In genomic region chr2:74653781-74654535, GRCm38 (mm10) we compare ENCODE assay signal across 28 mouse cellular contexts. TPM values are rescaled to one million over a fixed set of nuclear protein-coding genes. Genes with fewer than 3 reads are reported as not detected.
A peak's percentile ranks its signal among the peaks of the same experiment; 100 is the strongest.
DNase-seq lines count a peak whose midpoint lies in the region; ATAC-seq and TF ChIP-seq lines count a peak whose summit lies in the region.
"Had no signal": no experiment of that assay in that cellular context is flagged by ENCODE, and none has a peak within 500 bp of the region (broad histone marks: within the 10 kb centered on the region; RNA-seq: fewer than 3 reads in every experiment).

No protein-coding gene starts in this region.

- no peak for ATAC-seq in forebrain, postnatal 0 days
- ATAC-seq in forebrain, embryonic 12.5 days (ENCODE audit: low FRiP score): no peak
- ATAC-seq in midbrain, embryonic 11.5 days (ENCODE audit: low FRiP score): no peak
- ATAC-seq in midbrain, embryonic 16.5 days: no peak
- ATAC-seq in hindbrain, embryonic 13.5 days (ENCODE audit: low FRiP score): no peak
- ATAC-seq: intestine, postnatal 0 days; midbrain, embryonic 13.5 days had no signal

- H3K4me3 ChIP-seq in forebrain, postnatal 0 days (ENCODE audit: low read depth, low read length): no peak overlapping the region
- no peak overlapping the region for H3K4me3 ChIP-seq in forebrain, embryonic 12.5 days (replicated peaks)
- H3K4me3 ChIP-seq in midbrain, embryonic 11.5 days (ENCODE audit: low read depth, low read length): no peak overlapping the region
- no peak overlapping the region for H3K4me3 ChIP-seq in midbrain, embryonic 16.5 days (ENCODE audit: low read depth, low read length)
- H3K4me3 ChIP-seq in hindbrain, embryonic 13.5 days: 0 out of 2 replicates have a peak overlapping the region, but pooled peaks have one; percentile 1
- H3K4me3 ChIP-seq: forebrain, embryonic 10.5 days; layer of hippocampus, adult 2 months; liver, embryonic 13.5 days had no signal

- peak; percentile 48 for DNase-seq in forebrain, postnatal 0 days
- DNase-seq in midbrain, embryonic 11.5 days (ENCODE audit: low spot score, missing footprints): peak; percentile 94
- DNase-seq in retina, embryonic 14.5 days (ENCODE audit: low spot score): peak; percentile 45
- DNase-seq in lung, postnatal 36 days: no peak
- DNase-seq in right cerebral cortex, adult 18-20 months: no peak
- DNase-seq: adrenal gland, postnatal 25 days; B cell, adult 2 months; cerebellum, adult 2 months; gastrocnemius, postnatal 14 days; heart, adult 18-20 months; heart, postnatal 4 days; kidney, postnatal 10 days; layer of hippocampus, postnatal 36 days; liver, embryonic 13.5 days; lung, embryonic 14.5 days; thymus, postnatal 25 days had no signal

- H3K9me3 ChIP-seq in forebrain, postnatal 0 days (ENCODE audit: low read length): no peaks in the 10 kb centered on the region
- 0 out of 2 replicates have a peak, but pooled peaks cover 4% of the 10 kb centered on the region for H3K9me3 ChIP-seq in forebrain, embryonic 12.5 days
- no peaks in the 10 kb centered on the region for H3K9me3 ChIP-seq in midbrain, embryonic 11.5 days (ENCODE audit: control insufficient read depth, low read length)
- no peaks in the 10 kb centered on the region for H3K9me3 ChIP-seq in midbrain, embryonic 16.5 days (replicated peaks; ENCODE audit: control insufficient read depth, low read length, poor library complexity, severe bottlenecking)
- no peaks in the 10 kb centered on the region for H3K9me3 ChIP-seq in hindbrain, embryonic 13.5 days
- H3K9me3 ChIP-seq: liver, embryonic 13.5 days; midbrain, embryonic 13.5 days had no signal

- peaks cover 66% of the 10 kb centered on the region for H3K27me3 ChIP-seq in forebrain, postnatal 0 days (ENCODE audit: insufficient read depth, low read length)
- peaks cover 87% of the 10 kb centered on the region for H3K27me3 ChIP-seq in forebrain, embryonic 12.5 days
- peaks cover 88% of the 10 kb centered on the region for H3K27me3 ChIP-seq in midbrain, embryonic 11.5 days (ENCODE audit: control insufficient read depth, insufficient read depth, low read length)
- H3K27me3 ChIP-seq in midbrain, embryonic 16.5 days (ENCODE audit: control insufficient read depth, insufficient read depth, low read depth, low read length): peaks cover 47% of the 10 kb centered on the region
- H3K27me3 ChIP-seq in hindbrain, embryonic 13.5 days: peaks cover 86% of the 10 kb centered on the region

- 11% methylated on average over 17 of the region's 17 CpGs for WGBS in forebrain, postnatal 0 days
- 9% methylated on average over 17 of the region's 17 CpGs for WGBS in forebrain, embryonic 12.5 days
- 11% methylated on average over 17 of the region's 17 CpGs for WGBS in midbrain, embryonic 11.5 days
- WGBS in midbrain, embryonic 16.5 days: 10% methylated on average over 17 of the region's 17 CpGs
- WGBS in hindbrain, embryonic 13.5 days: 13% methylated on average over 17 of the region's 17 CpGs

- H3K36me3 ChIP-seq in forebrain, postnatal 0 days (ENCODE audit: insufficient read depth): no peaks in the 10 kb centered on the region
- H3K36me3 ChIP-seq in forebrain, embryonic 12.5 days (replicated peaks): no peaks in the 10 kb centered on the region
- H3K36me3 ChIP-seq in midbrain, embryonic 11.5 days (ENCODE audit: control insufficient read depth, insufficient read depth, low read length): no peaks in the 10 kb centered on the region
- no peaks in the 10 kb centered on the region for H3K36me3 ChIP-seq in midbrain, embryonic 16.5 days (ENCODE audit: control insufficient read depth, insufficient read depth, low read length)
- H3K36me3 ChIP-seq in hindbrain, embryonic 13.5 days: no peaks in the 10 kb centered on the region
- H3K36me3 ChIP-seq: forebrain, embryonic 10.5 days; liver, embryonic 13.5 days; midbrain, embryonic 13.5 days had no signal

- H3K9ac ChIP-seq in forebrain, postnatal 0 days: no peak overlapping the region
- H3K9ac ChIP-seq in forebrain, embryonic 12.5 days: no peak overlapping the region
- no peak overlapping the region for H3K9ac ChIP-seq in midbrain, embryonic 11.5 days (ENCODE audit: low read length)
- no peak overlapping the region for H3K9ac ChIP-seq in midbrain, embryonic 16.5 days (ENCODE audit: low read depth, low read length)
- no peak overlapping the region for H3K9ac ChIP-seq in hindbrain, embryonic 13.5 days
- H3K9ac ChIP-seq: liver, embryonic 13.5 days; lung, embryonic 14.5 days; midbrain, embryonic 13.5 days had no signal

- H3K4me1 ChIP-seq in forebrain, postnatal 0 days (ENCODE audit: insufficient read depth): no peaks in the 10 kb centered on the region
- H3K4me1 ChIP-seq in forebrain, embryonic 12.5 days: peaks cover 14% of the 10 kb centered on the region
- peaks cover 4% of the 10 kb centered on the region; the same call in 1 of the 2 replicates for H3K4me1 ChIP-seq in midbrain, embryonic 11.5 days (ENCODE audit: control insufficient read depth, insufficient read depth, low read length)
- H3K4me1 ChIP-seq in midbrain, embryonic 16.5 days (ENCODE audit: control insufficient read depth, insufficient read depth, low read length): peaks cover 6% of the 10 kb centered on the region
- peaks cover 18% of the 10 kb centered on the region for H3K4me1 ChIP-seq in hindbrain, embryonic 13.5 days (replicated peaks)

- no peak overlapping the region for H3K27ac ChIP-seq in forebrain, postnatal 0 days (ENCODE audit: low read depth, low read length)
- no peak overlapping the region for H3K27ac ChIP-seq in forebrain, embryonic 12.5 days
- H3K27ac ChIP-seq in midbrain, embryonic 11.5 days (ENCODE audit: low read depth, low read length): no peak overlapping the region
- H3K27ac ChIP-seq in midbrain, embryonic 16.5 days (ENCODE audit: low read length): no peak overlapping the region
- 0 out of 2 replicates have a peak overlapping the region, but pooled peaks have one; percentile 75 for H3K27ac ChIP-seq in hindbrain, embryonic 13.5 days
- H3K27ac ChIP-seq: forebrain, embryonic 10.5 days; layer of hippocampus, adult 2 months; liver, embryonic 13.5 days; macrophage; midbrain, embryonic 13.5 days had no signal

- H3K4me2 ChIP-seq in forebrain, postnatal 0 days (ENCODE audit: low read depth): no peak overlapping the region
- no peak overlapping the region for H3K4me2 ChIP-seq in forebrain, embryonic 12.5 days
- H3K4me2 ChIP-seq in midbrain, embryonic 11.5 days: no peak overlapping the region
- H3K4me2 ChIP-seq in midbrain, embryonic 16.5 days (ENCODE audit: low read length): no peak overlapping the region
- peak overlapping the region; percentile 55; the same call in 1 of the 2 replicates for H3K4me2 ChIP-seq in hindbrain, embryonic 13.5 days
- H3K4me2 ChIP-seq: liver, embryonic 13.5 days; lung, embryonic 14.5 days had no signal

- TF ChIP-seq CTCF in forebrain, postnatal 0 days (IDR thresholded peaks at IDR 0.05; ENCODE audit: low read depth): no peak

RNA-seq across cellular contexts. Expression of gene Evx2, which starts 5.4 kb away (rescaled TPM):
- not detected in 2 replicates for total RNA-seq in forebrain, postnatal 0 days (2014; rRNA removed)
- not detected in 2 replicates for polyA plus RNA-seq in forebrain, postnatal 0 days (2015; fragmentation: Nextera tagmentation; extraction: Ambion mirVana)
- polyA plus RNA-seq in forebrain, embryonic 12.5 days (2016; fragmentation: Nextera tagmentation; extraction: Ambion mirVana): not detected in 2 replicates
- 1.5 and 1.9 TPM in 2 replicates for polyA plus RNA-seq in midbrain, embryonic 11.5 days (2014; fragmentation: Nextera tagmentation; extraction: Ambion mirVana)
- 0.21 and 0.42 TPM in 2 replicates for polyA plus RNA-seq in midbrain, embryonic 16.5 days (2015; fragmentation: Nextera tagmentation; extraction: Ambion mirVana)
- polyA plus RNA-seq in hindbrain, embryonic 13.5 days (2015; fragmentation: Nextera tagmentation; extraction: Ambion mirVana): 1.3 and 1.6 TPM in 2 replicates
- total RNA-seq: adrenal gland, postnatal 25 days; common myeloid progenitor, adult 5-6 weeks; gastrocnemius, postnatal 14 days; heart, adult 18-20 months; heart, postnatal 4 days; layer of hippocampus, adult 2 months; layer of hippocampus, postnatal 36 days; left cerebral cortex, postnatal 25 days had no signal
- polyA plus RNA-seq: forebrain, embryonic 10.5 days; heart, embryonic 14.5 days; intestine, postnatal 0 days; liver, embryonic 13.5 days; lung, embryonic 14.5 days; macrophage; small intestine, adult 2 months had no signal

RNA-seq across cellular contexts. Expression of gene Hoxd13, which starts 14.2 kb away (rescaled TPM):
- not detected in 2 replicates for total RNA-seq in forebrain, postnatal 0 days (2014; rRNA removed)
- not detected in 2 replicates for polyA plus RNA-seq in forebrain, postnatal 0 days (2015; fragmentation: Nextera tagmentation; extraction: Ambion mirVana)
- polyA plus RNA-seq in forebrain, embryonic 12.5 days (2016; fragmentation: Nextera tagmentation; extraction: Ambion mirVana): not detected in 2 replicates
- not detected in 2 replicates for polyA plus RNA-seq in midbrain, embryonic 11.5 days (2014; fragmentation: Nextera tagmentation; extraction: Ambion mirVana)
- not detected in 2 replicates for polyA plus RNA-seq in midbrain, embryonic 16.5 days (2015; fragmentation: Nextera tagmentation; extraction: Ambion mirVana)
- polyA plus RNA-seq in hindbrain, embryonic 13.5 days (2015; fragmentation: Nextera tagmentation; extraction: Ambion mirVana): 0.16 TPM in 1 of 2 replicates, not detected in the other
- total RNA-seq: adrenal gland, postnatal 25 days; common myeloid progenitor, adult 5-6 weeks; gastrocnemius, postnatal 14 days; heart, adult 18-20 months; heart, postnatal 4 days; layer of hippocampus, adult 2 months; layer of hippocampus, postnatal 36 days; left cerebral cortex, postnatal 25 days had no signal
- polyA plus RNA-seq: forebrain, embryonic 10.5 days; heart, embryonic 14.5 days; intestine, postnatal 0 days; liver, embryonic 13.5 days; lung, embryonic 14.5 days; macrophage; midbrain, embryonic 13.5 days; small intestine, adult 2 months had no signal

RNA-seq across cellular contexts. Expression of gene Hoxd12, which starts 20.9 kb away (rescaled TPM):
- total RNA-seq in forebrain, postnatal 0 days (2014; rRNA removed): not detected in 2 replicates
- polyA plus RNA-seq in forebrain, postnatal 0 days (2015; fragmentation: Nextera tagmentation; extraction: Ambion mirVana): not detected in 2 replicates
- polyA plus RNA-seq in forebrain, embryonic 12.5 days (2016; fragmentation: Nextera tagmentation; extraction: Ambion mirVana): not detected in 2 replicates
- not detected in 2 replicates for polyA plus RNA-seq in midbrain, embryonic 11.5 days (2014; fragmentation: Nextera tagmentation; extraction: Ambion mirVana)
- not detected in 2 replicates for polyA plus RNA-seq in midbrain, embryonic 16.5 days (2015; fragmentation: Nextera tagmentation; extraction: Ambion mirVana)
- not detected in 2 replicates for polyA plus RNA-seq in hindbrain, embryonic 13.5 days (2015; fragmentation: Nextera tagmentation; extraction: Ambion mirVana)
- total RNA-seq: adrenal gland, postnatal 25 days; common myeloid progenitor, adult 5-6 weeks; gastrocnemius, postnatal 14 days; heart, adult 18-20 months; heart, postnatal 4 days; layer of hippocampus, adult 2 months; layer of hippocampus, postnatal 36 days; left cerebral cortex, postnatal 25 days had no signal
- polyA plus RNA-seq: cerebellum, adult 2 months; forebrain, embryonic 10.5 days; heart, embryonic 14.5 days; liver, embryonic 13.5 days; lung, embryonic 14.5 days; macrophage; midbrain, embryonic 13.5 days; small intestine, adult 2 months had no signal

RNA-seq across cellular contexts. Expression of gene Hoxd11, which starts 25.4 kb away (rescaled TPM):
- not detected in 2 replicates for total RNA-seq in forebrain, postnatal 0 days (2014; rRNA removed)
- polyA plus RNA-seq in forebrain, postnatal 0 days (2015; fragmentation: Nextera tagmentation; extraction: Ambion mirVana): not detected in 2 replicates
- not detected in 2 replicates for polyA plus RNA-seq in forebrain, embryonic 12.5 days (2016; fragmentation: Nextera tagmentation; extraction: Ambion mirVana)
- polyA plus RNA-seq in midbrain, embryonic 11.5 days (2014; fragmentation: Nextera tagmentation; extraction: Ambion mirVana): not detected in 2 replicates
- polyA plus RNA-seq in midbrain, embryonic 16.5 days (2015; fragmentation: Nextera tagmentation; extraction: Ambion mirVana): not detected in 2 replicates
- polyA plus RNA-seq in hindbrain, embryonic 13.5 days (2015; fragmentation: Nextera tagmentation; extraction: Ambion mirVana): not detected in 2 replicates
- total RNA-seq: adrenal gland, postnatal 25 days; common myeloid progenitor, adult 5-6 weeks; heart, adult 18-20 months; heart, postnatal 4 days; layer of hippocampus, adult 2 months; layer of hippocampus, postnatal 36 days; left cerebral cortex, postnatal 25 days had no signal
- polyA plus RNA-seq: cerebellum, adult 2 months; forebrain, embryonic 10.5 days; heart, embryonic 14.5 days; liver, embryonic 13.5 days; lung, embryonic 14.5 days; macrophage; midbrain, embryonic 13.5 days; small intestine, adult 2 months had no signal

RNA-seq across cellular contexts. Expression of gene Hoxd10, which starts 37.8 kb away (rescaled TPM):
- not detected in 2 replicates for total RNA-seq in forebrain, postnatal 0 days (2014; rRNA removed)
- not detected in 2 replicates for polyA plus RNA-seq in forebrain, postnatal 0 days (2015; fragmentation: Nextera tagmentation; extraction: Ambion mirVana)
- not detected in 2 replicates for polyA plus RNA-seq in forebrain, embryonic 12.5 days (2016; fragmentation: Nextera tagmentation; extraction: Ambion mirVana)
- polyA plus RNA-seq in midbrain, embryonic 11.5 days (2014; fragmentation: Nextera tagmentation; extraction: Ambion mirVana): not detected in 2 replicates
- not detected in 2 replicates for polyA plus RNA-seq in midbrain, embryonic 16.5 days (2015; fragmentation: Nextera tagmentation; extraction: Ambion mirVana)
- not detected in 2 replicates for polyA plus RNA-seq in hindbrain, embryonic 13.5 days (2015; fragmentation: Nextera tagmentation; extraction: Ambion mirVana)
- total RNA-seq: adrenal gland, postnatal 25 days; common myeloid progenitor, adult 5-6 weeks; heart, adult 18-20 months; heart, postnatal 4 days; layer of hippocampus, adult 2 months; layer of hippocampus, postnatal 36 days; left cerebral cortex, postnatal 25 days had no signal
- polyA plus RNA-seq: cerebellum, adult 2 months; forebrain, embryonic 10.5 days; heart, embryonic 14.5 days; liver, embryonic 13.5 days; lung, embryonic 14.5 days; macrophage; midbrain, embryonic 13.5 days; small intestine, adult 2 months had no signal

Comparison
In these comparisons a context has a peak if more than half of its experiments do, and no peak if none do; other contexts are left out.
1. DNase-seq: peak in forebrain, postnatal 0 days (single experiment), midbrain, embryonic 11.5 days (single experiment) and retina, embryonic 14.5 days (single experiment); none in lung, postnatal 36 days (single experiment) and right cerebral cortex, adult 18-20 months (single experiment).